Mouse (Mus musculus): ENCODE measurements around the gene Nbas. TPM values are rescaled to one million over a fixed set of nuclear protein-coding genes. Genes with fewer than 3 reads are reported as not detected.

Gene Nbas
- polyA plus RNA-seq, 1 experiment: 17.9 TPM

- DNase-seq (ENCODE audit: low spot score): no peak
These were observed 346.7 kb downstream of the Nbas start for GRCm38 (mm10) chr12:13615661-13616060.

GRCm38 (mm10) chr12:13622150-13622822, 353.4 kb downstream of the Nbas start:
- DNase-seq (ENCODE audit: low spot score): no peak

GRCm38 (mm10) chr12:13626803-13627706, 358.1 kb downstream of the Nbas start:
- DNase-seq (ENCODE audit: low spot score): no peak

Other genes starting within 250 kb of the Nbas start
- gene Ddx1, start 19.9 kb upstream of the Nbas start, polyA plus RNA-seq (2012; rRNA removed): 50.0 and 52.5 TPM in 2 replicates

Measured in urinary bladder, adult 2 months (tissue).